Mouse (Mus musculus) hindbrain, postnatal 0 days (tissue): ENCODE measurements around the gene Tmem239. TPM values are rescaled to one million over a fixed set of nuclear protein-coding genes. Genes with fewer than 3 reads are reported as not detected.
A peak's percentile ranks its signal among the peaks of the same experiment; 100 is the strongest.
"Not testable (repeated sequence)": the region's sequence is repeated elsewhere in the genome, so short reads cannot be mapped to it uniquely, and the experiment has no call there.

Experiments used
- ATAC-seq: fragments of 200-750 bp; cut with Nextera tagmentation; 2 replicates; pipeline ENCODE4 v1.8.0; 2017; ENCODE audit warnings: mild to moderate bottlenecking, moderate TSS enrichment, moderate library complexity
- DNase-seq: peaks from one replicate; pipeline ENCODE4 v3.0.0-alpha.2; 2015; ENCODE audit warnings: low spot score
- H3K27ac ChIP-seq: fragments of 300-500 bp; sonication (generic); 2 replicates; pipeline ENCODE4 v1.5.1; 2014; ENCODE audit warnings: mild to moderate bottlenecking
- H3K27me3 ChIP-seq: fragments of 300-500 bp; sonication (generic); 2 replicates; pipeline ENCODE4 v1.6.1; 2014; ENCODE audit warnings: low read length, mixed read lengths; ENCODE audit not compliant: insufficient read depth
- H3K36me3 ChIP-seq: fragments of 300-500 bp; sonication (generic); 2 replicates; pipeline ENCODE4 v1.6.1; 2014; ENCODE audit warnings: low read length, mixed read lengths; ENCODE audit not compliant: insufficient read depth
- H3K4me1 ChIP-seq: fragments of 300-500 bp; sonication (generic); 2 replicates; pipeline ENCODE4 v1.6.1; 2014; ENCODE audit warnings: antibody characterized with exemption, low read length, mixed read lengths; ENCODE audit not compliant: insufficient read depth
- H3K4me2 ChIP-seq: fragments of 300-500 bp; sonication (generic); 2 replicates; pipeline ENCODE4 v1.6.1; 2014; ENCODE audit warnings: low read depth, mild to moderate bottlenecking, low read length, moderate library complexity, mixed read lengths
- H3K4me3 ChIP-seq: fragments of 300-500 bp; sonication (generic); 2 replicates; pipeline ENCODE4 v1.5.1; 2014; ENCODE audit warnings: low read length
- H3K9ac ChIP-seq: fragments of 300-500 bp; sonication (generic); replicated peaks from 2 replicates; pipeline ENCODE4 v1.6.1; 2014; ENCODE audit warnings: mild to moderate bottlenecking, low read length, moderate library complexity, mixed read lengths
- H3K9me3 ChIP-seq: fragments of 300-500 bp; sonication (generic); 2 replicates; pipeline ENCODE4 v1.6.1; 2016; ENCODE audit warnings: low read length, mixed read lengths
- CTCF ChIP-seq: IDR thresholded peaks from 2 replicates; pipeline ENCODE4 v1.5.1; 2016; ENCODE audit warnings: antibody characterized with exemption, control low read depth, low read depth
- WGBS: fragments of 180-500 bp; shearing (Covaris S2); extraction: QIAGEN DNeasy Blood & Tissue Kit; methylation state at CpG from one replicate; pipeline ENCODE4 v1.1.7; 2014; 5-methylcytosine and 5-hydroxymethylcytosine counted together
- polyA plus RNA-seq: library from polyadenylated mRNA; unstranded; fragments of >200 nt; fragmentation: Nextera tagmentation; extraction: Ambion mirVana; gene quantifications from 2 replicates; pipeline ENCODE4 v1.2.1, GENCODE M21; 2015
- total RNA-seq: library from RNA; depleted of rRNA; stranded (reverse); fragments of >200 nt; gene quantifications from 2 replicates; pipeline ENCODE4 v1.2.3, GENCODE M21; 2014; rRNA removed

Tmem239 gene
- total RNA-seq: not detected in 2 replicates
- not detected in 2 replicates for polyA plus RNA-seq

DNA sequence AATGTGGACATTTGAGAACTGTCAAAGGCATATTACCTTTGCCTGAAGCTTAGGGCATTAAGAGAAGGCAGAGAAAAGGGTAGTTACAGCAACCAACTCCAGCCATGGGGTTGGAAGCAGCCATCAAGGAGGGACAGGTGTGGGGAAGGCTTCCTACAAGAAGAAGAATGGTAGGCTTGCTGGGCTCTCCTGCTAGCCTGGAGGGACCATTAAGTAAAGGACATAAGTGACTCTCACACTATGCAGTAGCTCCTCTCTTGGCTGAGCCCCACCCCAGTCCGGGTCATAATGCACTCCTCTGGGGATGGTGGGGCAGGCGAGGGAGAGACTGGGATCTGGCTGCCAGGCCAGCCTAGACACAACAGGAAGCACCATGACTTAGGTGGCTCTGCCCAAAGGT is at the start of gene Tmem239:
TSS of gene Tmem239 (plus strand) at position 301 of the 400 bp plus-strand sequence.
- H3K9ac ChIP-seq: no peak within 1 kb of the TSS
- TF ChIP-seq CTCF: no peak
- DNase-seq: no peak
- H3K4me3 ChIP-seq: no peak within 1 kb of the TSS
- ATAC-seq: no peak
- H3K9me3 ChIP-seq: no peaks in the 10 kb centered on the region
- no peak within 1 kb of the TSS for H3K27ac ChIP-seq
- H3K4me1 ChIP-seq: 0 out of 2 replicates have a peak, but pooled peaks cover 3% of the 10 kb centered on the region
- H3K4me2 ChIP-seq: no peak within 1 kb of the TSS
- 87% methylated on average over 2 of the region's 2 CpGs for WGBS
- no peaks in the 10 kb centered on the region for H3K36me3 ChIP-seq
- no peaks in the 10 kb centered on the region for H3K27me3 ChIP-seq

DNA sequence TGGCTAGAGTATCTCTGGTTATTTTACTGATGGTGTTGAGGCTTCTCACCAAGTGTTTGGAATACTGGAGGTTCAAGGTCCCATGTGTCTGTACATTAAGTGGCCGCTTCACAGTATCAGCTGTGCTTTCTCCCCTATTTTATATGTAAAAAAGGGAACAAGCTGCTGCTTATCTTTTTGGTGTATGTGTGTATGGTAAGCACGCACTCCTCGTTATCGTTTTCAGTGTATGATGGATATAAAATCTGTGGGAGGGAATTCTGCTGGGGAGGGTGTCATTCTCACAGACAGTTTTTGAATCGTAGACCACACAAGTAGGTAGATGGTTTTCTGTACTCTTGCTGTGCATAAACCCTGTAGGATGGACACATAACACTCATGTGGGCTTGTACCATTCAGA is 48.7 kb upstream of the Tmem239 start:
- H3K27ac ChIP-seq: no peak overlapping the region
- no peak for DNase-seq
- H3K9ac ChIP-seq: no peak overlapping the region
- ATAC-seq: no peak
- H3K4me2 ChIP-seq: no peak overlapping the region
- no peaks in the 10 kb centered on the region for H3K9me3 ChIP-seq
- no peak for TF ChIP-seq CTCF
- 92% methylated on average over 5 of the region's 5 CpGs for WGBS
- no peaks in the 10 kb centered on the region for H3K36me3 ChIP-seq
- peaks cover 30% of the 10 kb centered on the region for H3K27me3 ChIP-seq
- no peak overlapping the region for H3K4me3 ChIP-seq
- H3K4me1 ChIP-seq: no peaks in the 10 kb centered on the region

DNA sequence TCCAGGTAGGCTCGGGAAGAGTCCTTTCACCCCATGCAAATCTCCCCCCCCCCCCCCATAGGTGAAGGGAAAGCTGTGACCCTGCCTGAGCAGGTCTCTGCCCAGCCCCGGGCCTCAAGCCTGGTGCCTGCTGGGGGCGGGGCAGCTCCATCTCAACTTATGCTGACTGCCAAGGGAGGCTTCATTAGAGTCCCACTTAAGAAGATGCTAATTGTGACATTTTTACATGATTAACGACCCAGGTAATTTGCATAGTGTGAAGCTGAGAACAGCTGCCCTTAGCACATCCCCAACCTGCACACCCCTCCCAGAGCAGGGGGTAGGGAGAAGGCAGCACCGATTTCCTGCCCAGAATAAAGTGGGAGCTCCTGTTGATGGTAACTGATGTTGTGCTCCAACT is 47.4 kb upstream of the Tmem239 start:
- H3K9ac ChIP-seq: no peak overlapping the region
- DNase-seq: no peak
- H3K27ac ChIP-seq: no peak overlapping the region
- H3K9me3 ChIP-seq: no peaks in the 10 kb centered on the region
- no peaks in the 10 kb centered on the region for H3K4me1 ChIP-seq
- TF ChIP-seq CTCF: no peak
- no peak for ATAC-seq
- 22% methylated on average over 5 of the region's 5 CpGs for WGBS
- H3K36me3 ChIP-seq: no peaks in the 10 kb centered on the region
- H3K27me3 ChIP-seq: peaks cover 38% of the 10 kb centered on the region
- H3K4me2 ChIP-seq: no peak overlapping the region
- no peak overlapping the region for H3K4me3 ChIP-seq

DNA sequence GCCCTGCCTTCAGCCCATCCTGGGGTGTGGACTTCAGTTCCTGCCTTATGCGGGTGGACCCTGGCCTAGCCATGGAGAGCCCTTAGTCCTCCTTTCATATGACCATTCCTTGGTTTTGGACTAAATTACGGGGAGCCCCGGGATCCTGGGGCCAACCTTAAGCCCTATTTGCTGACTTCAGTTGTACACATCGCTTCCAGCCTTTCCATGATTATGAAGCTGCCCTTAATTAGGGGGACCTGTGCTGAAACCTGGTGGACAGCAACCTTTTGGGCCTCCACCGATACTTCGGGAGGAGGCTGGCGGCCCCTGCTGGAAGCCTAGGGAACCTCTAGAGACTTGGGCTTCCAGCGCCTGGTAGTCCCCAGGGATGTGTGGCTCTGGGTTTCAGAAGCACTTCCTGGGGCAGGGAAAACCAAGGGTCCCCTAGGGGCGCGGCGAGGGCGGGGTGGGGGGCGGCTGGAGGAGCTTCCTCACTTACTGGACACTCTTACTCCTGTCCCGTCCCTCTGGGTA is 43.7 kb upstream of the Tmem239 start:
- Histone ChIP-seq H3K4me1 (no peaks in the 10 kb centered on the region), H3K36me3 (no peaks in the 10 kb centered on the region), H3K9me3 (no peaks in the 10 kb centered on the region), H3K4me3 (no peak overlapping the region), H3K4me2 (no peak overlapping the region), H3K9ac (no peak overlapping the region), H3K27me3 (peaks cover 38% of the 10 kb centered on the region), H3K27ac (no peak overlapping the region)
- 8% methylated on average over 14 of the region's 14 CpGs for WGBS
- peak; percentile 71 for TF ChIP-seq CTCF
- peak; percentile 38; the same call in 1 of the 2 replicates for ATAC-seq
- peak; percentile 78 for DNase-seq

DNA sequence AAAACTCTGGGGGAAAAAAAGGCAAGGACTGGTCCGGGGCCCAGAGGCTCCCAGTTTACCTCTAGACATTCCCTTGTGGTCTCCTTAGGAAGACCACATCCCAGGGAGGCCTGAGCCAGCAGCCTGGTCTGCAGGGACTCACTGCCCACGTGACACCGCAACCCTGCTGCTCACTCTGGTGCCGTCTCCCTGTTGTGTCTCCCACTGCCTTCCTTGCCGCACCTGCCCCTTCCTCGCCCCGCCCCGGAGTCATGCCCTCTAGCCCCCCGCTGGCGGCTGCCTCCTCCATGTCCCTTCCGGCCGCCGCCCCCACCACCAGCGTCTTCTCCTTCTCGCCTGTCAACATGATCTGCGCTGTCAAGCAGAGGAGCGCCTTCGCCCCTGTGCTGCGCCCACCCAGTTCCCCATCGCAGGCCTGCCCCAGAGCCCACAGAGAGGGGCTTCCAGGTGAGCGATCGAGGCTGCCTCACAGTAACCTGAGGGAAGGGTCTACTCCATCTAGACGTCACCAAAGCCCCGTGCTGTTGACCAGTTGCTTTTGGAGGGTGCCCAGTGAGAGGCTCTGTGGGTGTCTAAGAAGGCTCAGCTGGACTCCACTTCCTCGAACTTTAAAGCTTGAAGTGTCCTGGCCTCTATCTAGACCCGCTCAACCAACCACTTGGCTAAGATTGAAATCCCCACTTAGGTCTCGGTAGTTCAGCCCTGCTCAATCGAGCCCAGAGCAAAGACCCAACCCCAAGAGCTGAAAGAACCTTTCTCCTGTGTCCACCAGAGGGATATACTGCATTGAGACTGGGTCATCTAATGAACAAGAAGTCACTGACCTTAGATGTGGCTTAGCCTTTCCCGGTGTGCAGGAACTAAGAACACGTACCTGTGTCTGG is 40.8 kb upstream of the Tmem239 start:
- Histone ChIP-seq H3K4me3 (peak overlapping the region; percentile 31), H3K27me3 (peaks cover 27% of the 10 kb centered on the region), H3K9ac (0 out of 2 replicates have a peak overlapping the region, but pooled peaks have one; percentile 24), H3K27ac (no peak overlapping the region), H3K4me2 (peak overlapping the region; percentile 55), H3K4me1 (no peaks in the 10 kb centered on the region), H3K36me3 (no peaks in the 10 kb centered on the region), H3K9me3 (no peaks in the 10 kb centered on the region)
- ATAC-seq: peak; percentile 44; the same call in 1 of the 2 replicates
- peak; percentile 39 for TF ChIP-seq CTCF
- DNase-seq: peak; percentile 38
- WGBS: 9% methylated on average over 29 of the region's 30 CpGs

DNA sequence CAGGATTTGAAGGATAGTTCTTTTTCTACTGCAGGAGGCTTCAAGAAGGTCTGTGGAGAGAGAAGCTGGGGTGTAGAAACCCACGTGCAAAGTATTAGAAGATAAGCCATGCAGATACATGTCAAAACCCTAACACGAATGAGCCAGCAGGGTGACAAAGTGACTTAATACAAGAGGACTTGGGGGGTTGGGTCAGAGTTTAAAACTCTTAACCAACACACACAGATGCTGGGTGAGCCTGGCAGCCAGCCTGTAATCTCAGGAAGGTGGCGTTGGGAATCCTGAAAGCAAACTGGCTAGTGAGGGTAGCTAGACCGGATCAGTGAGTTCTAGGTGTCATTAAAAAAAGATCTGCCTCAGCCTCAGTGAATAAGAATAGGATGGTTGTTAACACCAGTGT is 38.9 kb upstream of the Tmem239 start:
- H3K27me3 ChIP-seq: peaks cover 10% of the 10 kb centered on the region
- H3K4me1 ChIP-seq: no peaks in the 10 kb centered on the region
- DNase-seq (no peak), ATAC-seq (no peak)
- no peak overlapping the region for H3K4me2 ChIP-seq
- no peak for TF ChIP-seq CTCF
- no peak overlapping the region for H3K4me3 ChIP-seq
- H3K27ac ChIP-seq: no peak overlapping the region
- H3K9ac ChIP-seq: no peak overlapping the region
- H3K9me3 ChIP-seq: no peaks in the 10 kb centered on the region
- no peaks in the 10 kb centered on the region for H3K36me3 ChIP-seq
- 58% methylated on average over 4 of the region's 4 CpGs for WGBS

DNA sequence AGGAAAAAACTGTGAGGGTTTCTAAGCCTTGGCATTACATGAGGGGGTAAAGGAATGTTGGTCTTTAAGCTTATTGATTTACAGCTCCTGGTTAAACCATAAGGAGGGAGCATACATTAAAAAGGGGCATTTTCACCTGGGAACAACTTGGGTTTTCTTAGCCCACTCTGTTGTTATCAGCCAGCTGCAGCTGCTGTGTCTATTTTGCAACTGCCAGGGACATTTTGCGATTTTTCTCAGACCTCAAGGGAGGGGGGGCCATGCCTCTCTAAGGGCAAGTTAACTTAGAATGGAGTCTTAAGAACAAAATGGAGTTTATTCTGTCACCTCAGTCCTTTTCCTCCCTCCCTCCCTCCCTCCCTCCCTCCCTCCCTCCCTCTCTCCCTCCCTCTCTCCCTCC is 33.3 kb upstream of the Tmem239 start:
- H3K4me2 ChIP-seq, DNase-seq, H3K27ac ChIP-seq, H3K36me3 ChIP-seq, ATAC-seq, H3K4me1 ChIP-seq, H3K4me3 ChIP-seq, H3K27me3 ChIP-seq, H3K9ac ChIP-seq, H3K9me3 ChIP-seq: not testable (repeated sequence)
- 43% methylated on average over 1 of the region's 1 CpGs for WGBS
